Mouse (Mus musculus): ENCODE results near the gene Kifc3. TPM values are rescaled to one million over a fixed set of nuclear protein-coding genes. Genes with fewer than 3 reads are reported as not detected.

Kifc3 gene
- polyA plus RNA-seq, 1 experiment from 2014 or later: 20.7 TPM

DNA sequence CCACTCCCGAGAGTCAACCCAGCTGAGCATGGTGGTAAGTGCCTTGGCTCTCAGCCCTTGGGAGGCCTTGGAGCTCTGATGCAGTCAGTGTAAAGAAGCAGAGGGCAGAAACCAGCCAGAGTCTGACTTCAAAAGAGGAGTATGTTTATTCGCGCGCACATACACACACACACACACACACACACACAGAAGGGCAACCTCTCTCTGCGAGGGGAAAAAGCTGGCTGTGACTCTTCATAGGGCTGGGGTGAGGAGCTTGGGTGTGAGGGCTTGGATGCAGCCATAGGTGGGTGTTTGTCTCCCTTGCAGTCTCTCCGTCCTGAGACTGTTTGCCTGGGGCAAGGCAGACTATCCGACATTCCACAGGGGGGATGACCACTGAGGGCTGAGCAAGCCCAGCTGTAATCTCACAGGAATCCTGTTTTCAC is 18.0 kb upstream of the Kifc3 start:
- no peaks in the 10 kb centered on the region for H3K9me3 ChIP-seq (ENCODE audit: low read depth, low read length)
- no peak overlapping the region for H3K9ac ChIP-seq
- DNase-seq (peak; percentile 29), ATAC-seq (ENCODE audit: insufficient read depth) (0 out of 2 replicates have a peak, but pooled peaks have one; percentile 49)
- H3K27ac ChIP-seq (ENCODE audit: low read depth): no peak overlapping the region
- no peaks in the 10 kb centered on the region for H3K36me3 ChIP-seq (ENCODE audit: insufficient read depth)
- no peak overlapping the region for H3K4me3 ChIP-seq (ENCODE audit: low read depth, low read length)
- no peak for TF ChIP-seq CTCF (IDR thresholded peaks at IDR 0.05; ENCODE audit: low read depth)
- no peak overlapping the region for H3K4me2 ChIP-seq
- H3K4me1 ChIP-seq (ENCODE audit: insufficient read depth): no peaks in the 10 kb centered on the region
- 17% methylated on average over 7 of the region's 7 CpGs for WGBS
- H3K27me3 ChIP-seq (ENCODE audit: insufficient read depth, low read length): no peaks in the 10 kb centered on the region

DNA sequence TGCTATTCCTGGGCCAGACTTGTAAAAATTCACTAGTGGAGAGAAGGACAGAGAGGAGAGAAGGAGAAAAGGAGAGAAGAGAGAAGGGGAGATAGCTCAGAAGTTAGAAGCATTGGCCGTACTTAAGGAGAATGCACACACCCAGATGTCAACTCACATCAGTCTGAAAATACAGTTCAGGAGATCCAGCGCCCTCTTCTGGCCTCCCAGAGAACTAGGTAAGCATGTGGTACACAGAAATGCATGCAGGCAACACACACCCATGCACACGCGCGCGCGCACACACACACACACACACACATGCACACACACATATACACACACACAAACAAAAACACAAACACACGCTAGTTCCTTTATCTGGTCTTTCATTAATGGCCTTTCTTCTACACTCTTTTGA is 17.0 kb upstream of the Kifc3 start:
- Histone ChIP-seq H3K36me3 (ENCODE audit: insufficient read depth) (no peaks in the 10 kb centered on the region), H3K4me2 (no peak overlapping the region), H3K4me1 (ENCODE audit: insufficient read depth) (no peaks in the 10 kb centered on the region), H3K9me3 (ENCODE audit: low read depth, low read length) (no peaks in the 10 kb centered on the region), H3K27me3 (ENCODE audit: insufficient read depth, low read length) (no peaks in the 10 kb centered on the region), H3K27ac (ENCODE audit: low read depth) (no peak overlapping the region), H3K4me3 (ENCODE audit: low read depth, low read length) (no peak overlapping the region), H3K9ac (no peak overlapping the region)
- TF ChIP-seq CTCF (IDR thresholded peaks at IDR 0.05; ENCODE audit: low read depth): 0 out of 2 replicates have a peak, but pooled peaks have one; percentile 17
- ATAC-seq (ENCODE audit: insufficient read depth): no peak
- WGBS: 93% methylated on average over 8 of the region's 8 CpGs
- DNase-seq: no peak

DNA sequence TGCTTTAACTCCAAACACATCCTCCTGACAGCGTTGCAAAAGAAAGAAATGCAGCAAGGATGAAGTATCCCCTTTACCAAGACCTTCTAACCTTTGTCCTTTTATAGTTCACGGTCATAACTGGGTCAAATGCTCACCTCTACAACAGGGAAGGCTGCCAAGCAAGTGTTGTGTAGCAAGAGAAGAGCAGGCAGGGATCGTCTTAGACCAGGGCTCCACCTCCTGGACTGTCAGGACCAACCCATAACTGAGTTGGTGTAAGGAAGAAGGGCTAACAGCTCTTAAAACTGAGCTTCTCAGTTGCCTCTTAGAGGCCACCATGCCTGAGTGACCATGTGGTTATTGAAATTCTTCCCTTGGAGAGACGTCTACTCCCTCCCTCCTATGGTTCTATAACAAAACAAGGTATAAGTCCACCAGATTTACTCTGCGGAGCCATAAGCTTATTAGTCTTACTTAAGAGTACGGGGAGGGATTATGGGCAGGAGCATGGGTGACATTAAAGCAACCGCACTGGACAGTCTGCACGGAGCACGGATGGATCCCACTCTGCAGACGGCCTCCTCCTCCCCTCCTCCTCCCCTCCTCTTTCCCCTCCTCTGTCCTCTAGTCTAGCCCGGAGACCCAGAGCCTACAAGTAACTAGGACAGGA is 13.2 kb upstream of the Kifc3 start:
- Histone ChIP-seq H3K27me3 (ENCODE audit: insufficient read depth, low read length) (no peaks in the 10 kb centered on the region), H3K27ac (ENCODE audit: low read depth) (no peak overlapping the region), H3K4me2 (no peak overlapping the region), H3K9ac (no peak overlapping the region), H3K9me3 (ENCODE audit: low read depth, low read length) (no peaks in the 10 kb centered on the region), H3K4me1 (ENCODE audit: insufficient read depth) (no peaks in the 10 kb centered on the region), H3K4me3 (ENCODE audit: low read depth, low read length) (no peak overlapping the region), H3K36me3 (ENCODE audit: insufficient read depth) (no peaks in the 10 kb centered on the region)
- no peak for DNase-seq
- WGBS: 61% methylated on average over 11 of the region's 11 CpGs
- no peak for TF ChIP-seq CTCF (IDR thresholded peaks at IDR 0.05; ENCODE audit: low read depth)
- no peak for ATAC-seq (ENCODE audit: insufficient read depth)

DNA sequence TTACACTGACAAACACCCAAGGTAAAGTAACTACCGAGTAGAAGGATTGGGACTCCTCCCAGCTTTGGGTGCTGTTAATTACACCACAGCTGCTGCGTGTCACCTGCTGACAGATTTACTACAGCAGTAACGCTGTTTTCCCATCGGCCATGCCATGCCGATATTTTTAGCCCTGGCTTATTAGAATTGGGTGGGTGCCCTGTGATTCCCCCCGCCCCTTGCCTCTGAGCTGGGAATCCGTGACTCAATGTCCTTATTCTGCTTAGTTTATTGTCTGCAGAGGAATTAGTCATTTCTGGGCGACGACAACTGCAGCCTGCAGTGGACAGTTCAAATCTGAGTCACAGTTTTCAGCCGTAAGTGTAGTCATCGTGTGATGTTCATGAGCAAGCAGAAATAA is 7.3 kb upstream of the Kifc3 start:
- Histone ChIP-seq H3K27me3 (ENCODE audit: insufficient read depth, low read length) (no peaks in the 10 kb centered on the region), H3K4me3 (ENCODE audit: low read depth, low read length) (no peak overlapping the region), H3K27ac (ENCODE audit: low read depth) (no peak overlapping the region), H3K9me3 (ENCODE audit: low read depth, low read length) (no peaks in the 10 kb centered on the region), H3K36me3 (ENCODE audit: insufficient read depth) (no peaks in the 10 kb centered on the region), H3K9ac (no peak overlapping the region), H3K4me1 (ENCODE audit: insufficient read depth) (no peaks in the 10 kb centered on the region), H3K4me2 (no peak overlapping the region)
- ATAC-seq (ENCODE audit: insufficient read depth): no peak
- no peak for TF ChIP-seq CTCF (IDR thresholded peaks at IDR 0.05; ENCODE audit: low read depth)
- no peak for DNase-seq
- 34% methylated on average over 11 of the region's 11 CpGs for WGBS

DNA sequence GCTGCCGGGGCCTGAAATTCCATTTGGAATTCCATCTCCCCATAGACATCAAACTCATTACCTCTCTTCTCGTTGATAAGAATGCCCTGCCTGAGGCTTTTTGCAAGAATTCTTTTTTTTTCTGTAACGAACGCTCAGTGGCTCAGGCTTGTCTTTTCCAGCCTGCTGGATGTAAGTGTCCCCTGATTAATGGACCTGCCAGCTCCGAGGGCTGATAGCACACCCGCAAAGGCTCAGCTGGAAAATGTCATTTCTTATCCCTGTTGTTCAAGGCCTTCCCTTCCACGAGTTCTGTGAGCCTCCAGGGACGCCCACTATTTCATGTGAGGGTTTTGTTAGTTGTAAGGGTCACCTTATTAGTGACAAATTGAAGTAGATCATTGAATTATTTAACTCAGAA is 3.3 kb upstream of the Kifc3 start:
- no peak overlapping the region for H3K27ac ChIP-seq (ENCODE audit: low read depth)
- ATAC-seq (ENCODE audit: insufficient read depth) (no peak), DNase-seq (peak; percentile 33)
- H3K9ac ChIP-seq: no peak overlapping the region
- H3K27me3 ChIP-seq (ENCODE audit: insufficient read depth, low read length): no peaks in the 10 kb centered on the region
- no peaks in the 10 kb centered on the region for H3K4me1 ChIP-seq (ENCODE audit: insufficient read depth)
- no peak overlapping the region for H3K4me2 ChIP-seq
- TF ChIP-seq CTCF (IDR thresholded peaks at IDR 0.05; ENCODE audit: low read depth): no peak
- WGBS: 9% methylated on average over 8 of the region's 8 CpGs
- no peaks in the 10 kb centered on the region for H3K36me3 ChIP-seq (ENCODE audit: insufficient read depth)
- H3K4me3 ChIP-seq (ENCODE audit: low read depth, low read length): no peak overlapping the region
- H3K9me3 ChIP-seq (ENCODE audit: low read depth, low read length): no peaks in the 10 kb centered on the region

DNA sequence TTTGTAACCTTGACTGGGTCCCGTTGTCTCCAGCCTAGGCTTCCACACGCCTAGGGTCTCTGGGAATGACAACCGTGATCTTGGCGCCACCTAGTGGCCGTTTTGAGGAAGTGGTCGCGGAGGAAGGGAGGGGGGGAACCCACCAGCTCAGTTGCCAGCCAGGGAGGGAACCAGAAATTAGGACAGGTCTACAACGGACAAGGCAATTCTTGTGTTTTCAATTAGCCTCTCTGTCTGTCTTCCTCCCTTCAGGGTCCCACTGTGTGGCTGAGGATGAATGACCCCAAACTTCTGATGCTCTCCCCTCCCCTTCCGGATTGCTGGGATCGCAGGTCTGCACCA is 1.4 kb upstream of the Kifc3 start:
- Histone ChIP-seq H3K9ac (no peak overlapping the region), H3K9me3 (ENCODE audit: low read depth, low read length) (no peaks in the 10 kb centered on the region), H3K27me3 (ENCODE audit: insufficient read depth, low read length) (no peaks in the 10 kb centered on the region), H3K4me2 (no peak overlapping the region), H3K4me3 (ENCODE audit: low read depth, low read length) (no peak overlapping the region), H3K36me3 (ENCODE audit: insufficient read depth) (no peaks in the 10 kb centered on the region), H3K27ac (ENCODE audit: low read depth) (no peak overlapping the region), H3K4me1 (ENCODE audit: insufficient read depth) (no peaks in the 10 kb centered on the region)
- peak; percentile 98 for TF ChIP-seq CTCF (IDR thresholded peaks at IDR 0.05; ENCODE audit: low read depth)
- ATAC-seq (ENCODE audit: insufficient read depth) (peak; percentile 81), DNase-seq (peak; percentile 87)
- 15% methylated on average over 10 of the region's 10 CpGs for WGBS

DNA sequence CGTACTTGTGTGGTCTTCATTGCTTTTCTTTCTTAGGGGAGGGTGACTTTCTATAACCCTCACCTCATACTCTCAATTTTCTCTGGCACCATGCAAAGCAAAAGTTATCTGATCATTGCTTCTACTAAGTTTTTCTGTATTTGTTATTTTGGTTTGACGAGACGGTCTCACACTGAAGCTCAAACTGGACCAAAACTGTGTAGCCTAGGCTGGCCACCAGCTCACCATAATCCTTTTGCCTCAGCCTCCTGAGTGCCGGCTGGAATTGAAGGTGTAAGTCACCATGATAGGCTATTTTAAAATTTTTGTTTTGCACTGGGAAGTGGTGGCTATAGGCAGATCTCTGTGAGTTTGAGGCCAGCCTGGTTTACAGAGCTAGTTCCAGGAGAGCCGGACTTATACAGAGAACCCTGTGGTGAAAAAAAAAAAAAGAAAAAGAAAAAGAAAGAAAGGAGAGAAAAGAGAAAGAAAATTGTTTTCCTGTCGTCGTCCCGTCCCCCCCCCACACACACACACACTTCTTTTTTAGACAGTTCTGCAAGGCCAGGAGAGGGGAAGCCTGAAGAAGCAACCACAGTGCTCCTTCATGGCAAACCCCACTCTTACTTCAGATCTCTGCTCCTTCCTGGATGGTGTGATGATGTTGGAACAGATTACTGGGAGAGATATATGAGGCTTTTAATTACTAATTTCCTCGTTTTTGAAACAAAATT is 870 bp upstream of the Kifc3 start:
- no peak overlapping the region for H3K4me2 ChIP-seq
- no peak overlapping the region for H3K9ac ChIP-seq
- H3K27ac ChIP-seq (ENCODE audit: low read depth): no peak overlapping the region
- H3K9me3 ChIP-seq (ENCODE audit: low read depth, low read length): no peaks in the 10 kb centered on the region
- no peaks in the 10 kb centered on the region for H3K27me3 ChIP-seq (ENCODE audit: insufficient read depth, low read length)
- TF ChIP-seq CTCF (IDR thresholded peaks at IDR 0.05; ENCODE audit: low read depth): no peak
- WGBS: 49% methylated on average over 9 of the region's 9 CpGs
- ATAC-seq (ENCODE audit: insufficient read depth) (no peak), DNase-seq (no peak)
- no peaks in the 10 kb centered on the region for H3K36me3 ChIP-seq (ENCODE audit: insufficient read depth)
- no peak overlapping the region for H3K4me3 ChIP-seq (ENCODE audit: low read depth, low read length)
- no peaks in the 10 kb centered on the region for H3K4me1 ChIP-seq (ENCODE audit: insufficient read depth)
